Mouse (Mus musculus) G1E (cell line): Measurements from ENCODE around the gene Mnat1. TPM values are rescaled to one million over a fixed set of nuclear protein-coding genes. Genes with fewer than 3 reads are reported as not detected.
"Not testable (repeated sequence)": the region's sequence is repeated elsewhere in the genome, so short reads cannot be mapped to it uniquely, and the experiment has no call there.

ENCODE experiments used
- ATAC-seq: 2 replicates; pipeline ENCODE4 v1.8.0; 2016; ENCODE audit warnings: mild to moderate bottlenecking; ENCODE audit not compliant: insufficient number of reproducible peaks, poor library complexity, low FRiP score, severe bottlenecking; ENCODE audit errors: extremely low read depth
- DNase-seq: peaks from one replicate; pipeline ENCODE4 v3.0.0; 2012; ENCODE audit warnings: low spot score
- H3K27me3 ChIP-seq: 2 replicates; pipeline ENCODE4 v1.6.1; 2012; ENCODE audit warnings: mild to moderate bottlenecking, low read length, inconsistent platforms; ENCODE audit not compliant: insufficient read depth
- H3K36me3 ChIP-seq: replicated peaks from 2 replicates; pipeline ENCODE3; 2012; ENCODE audit warnings: mild to moderate bottlenecking, inconsistent platforms
- H3K4me1 ChIP-seq: 2 replicates; pipeline ENCODE4 v1.6.1; 2012; ENCODE audit warnings: low read depth, low read length, inconsistent platforms, mixed read lengths; ENCODE audit not compliant: insufficient read depth
- H3K4me3 ChIP-seq: 2 replicates; pipeline ENCODE4 v1.5.1; 2012; ENCODE audit warnings: low read depth, mild to moderate bottlenecking, inconsistent platforms, low read length, moderate library complexity, mixed read lengths
- H3K9me3 ChIP-seq: replicated peaks from 2 replicates; pipeline ENCODE4 v1.6.1; 2012; ENCODE audit warnings: inconsistent platforms
- CTCF ChIP-seq: IDR thresholded peaks from 2 replicates; pipeline ENCODE4 v1.5.1; 2012; ENCODE audit warnings: low read depth, low read length, inconsistent platforms, mixed read lengths
- GATA1 ChIP-seq: IDR thresholded peaks from 2 replicates; pipeline ENCODE4 v1.6.1; 2012; ENCODE audit warnings: borderline replicate concordance, low read length, inconsistent platforms, mixed read lengths
- GATA2 ChIP-seq: IDR thresholded peaks from 2 replicates; pipeline ENCODE4 v1.6.1; 2012; ENCODE audit warnings: low read depth, low read length, inconsistent platforms, borderline replicate concordance
- POLR2AphosphoS5 ChIP-seq: IDR thresholded peaks from 2 replicates; pipeline ENCODE4 v1.6.1; 2012; ENCODE audit warnings: low read depth, low read length, inconsistent platforms; ENCODE audit not compliant: insufficient replicate concordance
- TAL1 ChIP-seq: conservative IDR thresholded peaks from 2 replicates; pipeline ENCODE4 v1.6.1; 2012; ENCODE audit warnings: low read depth, low read length, inconsistent platforms, mixed read lengths
- polyA plus RNA-seq: library from polyadenylated mRNA; stranded (reverse); fragments of >175 nt; gene quantifications from 2 replicates; pipeline ENCODE4 v1.2.3, GENCODE M21; 2012
- total RNA-seq, 2 experiments: library from RNA; stranded (forward) in 1 of 2; stranded (reverse) in 1 of 2; fragments of 200-1000 nt in 1 of 2; fragments of >200 nt in 1 of 2; fragmentation: Nextera tagmentation in 1 of 2; gene quantifications; 2 replicates each; pipeline ENCODE4 v1.2.3; 2014 to 2017

Gene Mnat1
- total and polyA plus RNA-seq, 3 experiments, result 5.1 to 70.7 (median 37.0) TPM

GRCm38 (mm10) chr12:73125250-73125649 lies 1.7 kb downstream of the Mnat1 start:
- Histone ChIP-seq H3K9me3 (no peaks in the 10 kb centered on the region), H3K4me1 (peaks cover 22% of the 10 kb centered on the region), H3K27me3 (no peaks in the 10 kb centered on the region), H3K4me3 (peak overlapping the region; percentile 34; the same call in 1 of the 2 replicates), H3K36me3 (peaks cover 8% of the 10 kb centered on the region)
- TF ChIP-seq GATA1 (no peak), GATA2 (no peak), TAL1 (no peak), CTCF (no peak), POLR2AphosphoS5 (no peak)
- DNase-seq, result no peak
- no peak for ATAC-seq

DNA sequence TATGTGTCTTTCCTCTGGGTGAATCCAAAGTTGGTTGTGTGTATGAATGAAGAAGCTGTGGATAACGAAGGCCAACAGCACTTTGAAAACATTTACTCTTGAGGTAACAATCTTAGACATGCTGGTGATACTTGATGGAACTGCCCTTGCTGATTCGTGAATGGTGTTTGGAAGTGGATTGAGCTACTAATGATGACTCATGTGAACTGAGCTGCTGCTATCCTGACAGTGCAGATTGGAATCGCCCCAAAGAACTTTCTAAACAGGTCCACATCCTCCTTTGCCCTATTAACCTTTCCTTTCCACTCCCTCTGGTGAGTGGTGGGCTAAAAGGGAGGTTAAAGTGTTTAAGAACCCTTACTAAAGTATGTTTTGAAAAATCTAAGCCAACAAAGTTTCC lies 17.2 kb downstream of the Mnat1 start:
- ATAC-seq, result no peak
- Histone ChIP-seq H3K9me3 (no peaks in the 10 kb centered on the region), H3K27me3 (no peaks in the 10 kb centered on the region), H3K4me1 (peaks cover 9% of the 10 kb centered on the region; the same call in 1 of the 2 replicates), H3K4me3 (no peak overlapping the region), H3K36me3 (peaks cover 46% of the 10 kb centered on the region)
- no peak for TF ChIP-seq CTCF
- TF ChIP-seq GATA2, result no peak
- no peak for TF ChIP-seq GATA1
- TF ChIP-seq TAL1, result no peak
- DNase-seq, result no peak

GRCm38 (mm10) chr12:73147236-73147635 lies 23.7 kb downstream of the Mnat1 start:
- no peak overlapping the region for H3K4me3 ChIP-seq
- no peaks in the 10 kb centered on the region for H3K9me3 ChIP-seq
- peaks cover 7% of the 10 kb centered on the region; the same call in 1 of the 2 replicates for H3K4me1 ChIP-seq
- TF ChIP-seq TAL1, result no peak
- TF ChIP-seq GATA2, result no peak
- TF ChIP-seq CTCF, result no peak
- TF ChIP-seq GATA1, result no peak
- no peak for TF ChIP-seq POLR2AphosphoS5
- DNase-seq (no peak), ATAC-seq (no peak)
- no peaks in the 10 kb centered on the region for H3K27me3 ChIP-seq
- H3K36me3 ChIP-seq, result peaks cover 33% of the 10 kb centered on the region

DNA sequence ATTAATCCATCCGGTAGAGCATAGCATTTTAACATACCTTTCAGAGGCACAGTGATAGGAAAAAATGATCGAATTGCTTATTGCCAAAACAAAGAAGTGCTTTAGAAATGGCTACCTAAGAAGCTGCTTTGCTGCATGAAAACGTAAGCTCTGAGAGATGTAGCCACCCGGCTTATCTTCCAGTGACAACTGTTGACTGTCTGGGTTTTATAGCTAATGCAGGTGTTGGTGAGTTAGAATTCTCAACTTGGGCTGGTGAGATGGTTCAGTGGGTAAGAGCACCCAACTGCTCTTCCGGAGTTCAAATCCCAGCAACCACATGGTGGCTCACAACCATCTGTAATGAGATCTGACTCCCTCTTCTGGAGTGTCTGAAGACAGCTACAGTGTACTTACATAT lies 27.5 kb downstream of the Mnat1 start:
- not testable (repeated sequence) for DNase-seq, H3K27me3 ChIP-seq

DNA sequence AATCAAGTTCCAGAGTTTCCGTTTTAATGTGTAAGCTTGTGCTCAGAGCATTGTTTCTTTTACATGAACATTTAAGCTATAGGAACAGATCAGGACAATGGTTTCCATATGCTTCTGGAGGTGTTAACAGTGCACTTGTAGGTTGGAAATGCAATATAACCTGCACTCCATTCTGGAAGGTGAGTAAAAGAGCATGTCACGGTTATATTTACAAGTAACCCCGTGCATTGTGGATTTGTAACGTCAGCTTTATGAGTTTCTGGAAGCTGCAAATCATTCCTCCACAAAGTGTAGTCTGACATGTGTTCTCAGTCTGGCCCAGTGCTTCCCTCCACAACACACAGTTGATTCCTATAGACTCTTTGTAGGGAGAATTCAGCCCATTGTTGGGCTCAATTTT lies 30.6 kb downstream of the Mnat1 start:
- Histone ChIP-seq H3K27me3 (no peaks in the 10 kb centered on the region), H3K36me3 (peaks cover 9% of the 10 kb centered on the region), H3K4me1 (peaks cover 8% of the 10 kb centered on the region; the same call in 1 of the 2 replicates), H3K9me3 (no peaks in the 10 kb centered on the region), H3K4me3 (no peak overlapping the region)
- no peak for ATAC-seq
- TF ChIP-seq GATA2, result no peak
- no peak for TF ChIP-seq GATA1
- TF ChIP-seq CTCF, result no peak
- TF ChIP-seq POLR2AphosphoS5, result no peak
- TF ChIP-seq TAL1, result no peak
- DNase-seq, result no peak

More for the DNA sequence above, 27.5 kb downstream of the Mnat1 start:
- H3K36me3 ChIP-seq, H3K4me1 ChIP-seq, H3K4me3 ChIP-seq, H3K9me3 ChIP-seq, ATAC-seq: not testable (repeated sequence)

- no peak overlapping the region for H3K4me3 ChIP-seq
- no peaks in the 10 kb centered on the region for H3K27me3 ChIP-seq
- peaks cover 6% of the 10 kb centered on the region; the same call in 1 of the 2 replicates for H3K4me1 ChIP-seq
- DNase-seq (no peak), ATAC-seq (no peak)
- TF ChIP-seq TAL1 (no peak), POLR2AphosphoS5 (no peak), CTCF (no peak), GATA2 (no peak), GATA1 (no peak)
- peaks cover 24% of the 10 kb centered on the region for H3K36me3 ChIP-seq
- peaks cover under 1% of the 10 kb centered on the region for H3K9me3 ChIP-seq
Measured at GRCm38 (mm10) chr12:73160341-73160740, 36.8 kb downstream of the Mnat1 start.
